Mouse (Mus musculus): ENCODE data around the gene Rnd3. TPM values are rescaled to one million over a fixed set of nuclear protein-coding genes. Genes with fewer than 3 reads are reported as not detected.
A peak's percentile ranks its signal among the peaks of the same experiment; 100 is the strongest.

Rnd3 gene
- polyA plus RNA-seq, 1 experiment from 2014 or later: 120 TPM

- Histone ChIP-seq H3K9me3 (no peaks in the 10 kb centered on the region), H3K4me3 (peak overlapping the region; percentile 59), H3K27ac (replicated peaks) (peak overlapping the region; percentile 93), H3K9ac (peak overlapping the region; percentile 84), H3K4me2 (peak overlapping the region; percentile 58), H3K27me3 (no peaks in the 10 kb centered on the region), H3K36me3 (no peaks in the 10 kb centered on the region), H3K4me1 (replicated peaks) (peaks cover 35% of the 10 kb centered on the region)
- WGBS: 0% methylated on average over 18 of the region's 18 CpGs
- peak; percentile 80 for ATAC-seq (ENCODE audit: low FRiP score, low read depth)
Measured at GRCm38 (mm10) chr2:51146871-51147317, 2.0 kb downstream of the Rnd3 start.

GRCm38 (mm10) chr2:51145838-51146470, 3.0 kb downstream of the Rnd3 start:
- peak; percentile 16; the same call in 1 of the 2 replicates for ATAC-seq (ENCODE audit: low FRiP score, low read depth)
- Histone ChIP-seq H3K27me3 (no peaks in the 10 kb centered on the region), H3K4me3 (peak overlapping the region; percentile 59), H3K9me3 (no peaks in the 10 kb centered on the region), H3K9ac (peak overlapping the region; percentile 84), H3K36me3 (no peaks in the 10 kb centered on the region), H3K4me2 (peak overlapping the region; percentile 58), H3K27ac (replicated peaks) (peak overlapping the region; percentile 93), H3K4me1 (replicated peaks) (peaks cover 41% of the 10 kb centered on the region)
- 5% methylated on average over 7 of the region's 7 CpGs for WGBS

DNA sequence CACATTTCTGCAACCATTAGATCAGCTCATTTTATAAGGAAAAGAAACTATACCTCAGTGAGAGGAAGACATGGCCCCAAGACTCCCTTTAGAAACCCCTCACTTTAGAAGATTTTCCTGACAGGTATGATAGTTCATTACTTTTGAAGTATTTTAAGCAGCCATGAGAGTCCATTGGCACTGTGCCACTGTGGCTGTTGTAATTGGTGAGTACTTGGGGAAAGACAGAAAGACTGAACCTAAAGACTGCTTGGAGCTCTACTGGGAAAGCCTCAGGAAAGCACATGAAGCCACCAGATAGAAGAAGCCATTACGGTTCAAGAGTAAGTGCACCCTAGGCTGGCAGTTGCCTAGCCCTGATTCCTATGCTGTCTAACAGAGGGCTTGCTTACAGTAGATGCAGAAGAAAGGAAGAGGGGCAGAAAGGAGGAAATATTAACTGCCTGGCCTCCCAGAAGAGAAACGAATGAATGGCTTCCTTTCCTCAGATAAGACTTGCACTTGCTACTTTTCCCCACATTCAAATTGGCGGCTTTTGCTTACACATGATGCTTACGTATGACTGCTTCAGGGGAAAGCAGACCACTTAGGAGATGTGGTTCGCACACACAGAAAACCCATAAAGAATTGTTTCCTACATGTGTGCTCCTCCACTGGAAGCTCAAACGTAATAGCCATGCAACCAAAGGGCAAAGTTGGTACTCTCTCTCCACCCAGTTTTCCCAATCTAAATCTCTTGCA, 4.4 kb downstream of the Rnd3 start:
- H3K4me3 ChIP-seq: peak overlapping the region; percentile 34
- WGBS: 19% methylated on average over 6 of the region's 6 CpGs
- no peak for ATAC-seq (ENCODE audit: low FRiP score, low read depth)
- H3K4me1 ChIP-seq (replicated peaks): peaks cover 54% of the 10 kb centered on the region
- peak overlapping the region; percentile 58 for H3K27ac ChIP-seq (replicated peaks)
- no peaks in the 10 kb centered on the region for H3K9me3 ChIP-seq
- H3K9ac ChIP-seq: peak overlapping the region; percentile 37
- peak overlapping the region; percentile 58 for H3K4me2 ChIP-seq
- H3K27me3 ChIP-seq: no peaks in the 10 kb centered on the region
- no peaks in the 10 kb centered on the region for H3K36me3 ChIP-seq

DNA sequence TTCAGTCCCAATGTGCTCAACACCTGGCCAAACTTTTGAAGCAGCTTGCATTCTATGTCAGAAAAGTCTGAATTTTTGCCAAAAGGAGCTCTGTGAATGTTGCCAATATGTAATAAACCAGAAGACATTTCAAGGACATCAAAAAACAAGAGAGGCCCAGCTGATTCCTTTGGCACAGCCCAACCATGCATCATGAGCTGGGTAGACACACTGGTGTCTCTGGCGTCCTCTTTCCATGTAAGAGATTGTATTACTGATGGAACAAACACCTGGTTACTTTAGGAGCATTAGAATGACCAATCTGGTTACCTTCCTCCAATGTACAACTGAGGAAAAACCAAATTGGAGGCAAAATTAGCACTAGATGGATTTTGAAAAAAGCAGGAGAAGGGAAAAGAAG, 6.5 kb downstream of the Rnd3 start:
- no peak overlapping the region for H3K9ac ChIP-seq

GRCm38 (mm10) chr2:51141345-51141744, 7.6 kb downstream of the Rnd3 start:
- H3K4me1 ChIP-seq (replicated peaks): peaks cover 66% of the 10 kb centered on the region
- 45% methylated on average over 3 of the region's 3 CpGs for WGBS
- H3K4me2 ChIP-seq: peak overlapping the region; percentile 58
- H3K4me3 ChIP-seq: peak overlapping the region; percentile 17; the same call in 1 of the 2 replicates
- peak overlapping the region; percentile 18; the same call in 1 of the 2 replicates for H3K9ac ChIP-seq
- no peaks in the 10 kb centered on the region for H3K9me3 ChIP-seq
- H3K27ac ChIP-seq (replicated peaks): 0 out of 2 replicates have a peak overlapping the region, but pooled peaks have one; percentile 47
- no peak for ATAC-seq (ENCODE audit: low FRiP score, low read depth)
- H3K27me3 ChIP-seq: no peaks in the 10 kb centered on the region
- peaks cover under 1% of the 10 kb centered on the region; the same call in 1 of the 2 replicates for H3K36me3 ChIP-seq

More for the DNA sequence above, 6.5 kb downstream of the Rnd3 start:
- Histone ChIP-seq H3K36me3 (no peaks in the 10 kb centered on the region), H3K9me3 (no peaks in the 10 kb centered on the region), H3K4me3 (no peak overlapping the region), H3K27ac (replicated peaks) (no peak overlapping the region), H3K27me3 (no peaks in the 10 kb centered on the region), H3K4me1 (replicated peaks) (peaks cover 66% of the 10 kb centered on the region), H3K4me2 (peak overlapping the region; percentile 58)
- WGBS: 39% methylated on average over 1 of the region's 1 CpGs
- ATAC-seq (ENCODE audit: low FRiP score, low read depth): no peak

- no peaks in the 10 kb centered on the region for H3K27me3 ChIP-seq
- peaks cover 66% of the 10 kb centered on the region for H3K4me1 ChIP-seq (replicated peaks)
- WGBS: 6% methylated on average over 8 of the region's 8 CpGs
- H3K9me3 ChIP-seq: no peaks in the 10 kb centered on the region
- peak; percentile 46; the same call in 1 of the 2 replicates for ATAC-seq (ENCODE audit: low FRiP score, low read depth)
- H3K27ac ChIP-seq (replicated peaks): peak overlapping the region; percentile 47
- 0 out of 2 replicates have a peak overlapping the region, but pooled peaks have one; percentile 18 for H3K9ac ChIP-seq
- peak overlapping the region; percentile 17 for H3K4me3 ChIP-seq
- peaks cover 9% of the 10 kb centered on the region; the same call in 1 of the 2 replicates for H3K36me3 ChIP-seq
- H3K4me2 ChIP-seq: peak overlapping the region; percentile 58
Measured at GRCm38 (mm10) chr2:51140486-51140885, 8.4 kb downstream of the Rnd3 start.

DNA sequence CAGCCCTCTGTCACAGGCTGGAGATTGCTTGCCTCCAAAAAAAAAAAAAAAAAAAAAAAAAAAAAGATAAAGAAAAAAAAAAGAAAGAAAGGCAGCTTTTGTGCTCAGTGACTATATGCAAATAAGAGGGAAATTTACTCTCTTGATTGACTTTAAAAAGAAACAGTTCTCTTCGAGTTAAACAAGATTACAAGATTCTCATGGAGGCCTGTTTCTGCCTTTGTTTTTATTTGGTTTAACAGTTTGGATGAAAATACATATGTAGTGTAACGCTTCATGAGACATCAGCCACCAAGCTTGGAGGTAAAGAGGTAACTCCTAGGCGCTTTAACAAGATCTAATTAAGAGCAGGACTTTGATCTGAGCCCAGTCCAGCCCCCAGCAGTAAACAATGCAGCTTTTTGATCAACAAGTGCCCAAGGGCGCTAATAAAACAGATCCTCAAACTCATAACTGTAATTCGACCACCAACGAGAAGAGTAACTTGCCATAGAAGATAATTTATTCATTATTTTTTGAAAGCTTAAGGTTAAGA, 8.9 kb downstream of the Rnd3 start:
- no peak overlapping the region for H3K4me3 ChIP-seq
- peaks cover 12% of the 10 kb centered on the region for H3K36me3 ChIP-seq
- no peaks in the 10 kb centered on the region for H3K27me3 ChIP-seq
- H3K4me2 ChIP-seq: peak overlapping the region; percentile 58
- H3K4me1 ChIP-seq (replicated peaks): peaks cover 62% of the 10 kb centered on the region
- peak overlapping the region; percentile 59 for H3K27ac ChIP-seq (replicated peaks)
- no peak for ATAC-seq (ENCODE audit: low FRiP score, low read depth)
- H3K9me3 ChIP-seq: no peaks in the 10 kb centered on the region
- 8% methylated on average over 6 of the region's 6 CpGs for WGBS
- H3K9ac ChIP-seq: no peak overlapping the region

DNA sequence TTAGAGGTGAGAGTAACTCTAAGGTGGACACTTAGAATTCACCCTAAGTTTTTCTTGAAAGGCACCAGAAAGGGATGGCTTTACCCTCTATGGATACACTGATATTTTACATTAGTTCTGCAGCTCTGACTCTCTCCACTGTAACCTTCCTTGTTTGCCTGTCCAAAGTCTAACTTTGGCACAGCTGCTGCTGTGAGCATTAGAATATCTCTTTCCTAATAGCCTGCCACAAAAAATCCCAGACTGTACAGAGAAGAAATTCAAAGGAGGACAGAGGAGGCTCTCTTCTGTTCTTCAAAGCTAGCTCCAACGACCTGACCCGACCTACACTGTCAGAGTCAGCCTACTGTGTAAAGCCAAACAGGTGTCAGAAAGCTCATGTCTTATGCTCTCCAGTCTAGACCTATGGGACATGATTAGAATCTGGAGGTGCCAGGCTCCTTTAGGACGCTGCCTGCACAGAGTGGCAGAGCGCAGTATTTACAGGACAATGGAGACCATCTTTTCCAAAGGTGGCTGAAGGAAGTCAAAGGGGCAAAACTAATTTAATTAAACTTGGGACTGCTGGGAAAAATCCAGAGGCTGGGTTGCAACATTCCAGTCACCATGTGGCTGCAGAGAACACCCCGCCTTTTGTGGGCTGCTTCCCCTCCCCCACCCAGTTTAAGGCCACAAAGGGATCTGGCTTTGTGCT, 9.5 kb downstream of the Rnd3 start:
- peaks cover 56% of the 10 kb centered on the region for H3K4me1 ChIP-seq (replicated peaks)
- peak overlapping the region; percentile 58 for H3K4me2 ChIP-seq
- ATAC-seq (ENCODE audit: low FRiP score, low read depth): peak; percentile 73
- H3K27me3 ChIP-seq: no peaks in the 10 kb centered on the region
- H3K4me3 ChIP-seq: no peak overlapping the region
- peak overlapping the region; percentile 38 for H3K27ac ChIP-seq (replicated peaks)
- peaks cover 16% of the 10 kb centered on the region for H3K36me3 ChIP-seq
- 9% methylated on average over 5 of the region's 5 CpGs for WGBS
- H3K9ac ChIP-seq: no peak overlapping the region
- H3K9me3 ChIP-seq: no peaks in the 10 kb centered on the region

DNA sequence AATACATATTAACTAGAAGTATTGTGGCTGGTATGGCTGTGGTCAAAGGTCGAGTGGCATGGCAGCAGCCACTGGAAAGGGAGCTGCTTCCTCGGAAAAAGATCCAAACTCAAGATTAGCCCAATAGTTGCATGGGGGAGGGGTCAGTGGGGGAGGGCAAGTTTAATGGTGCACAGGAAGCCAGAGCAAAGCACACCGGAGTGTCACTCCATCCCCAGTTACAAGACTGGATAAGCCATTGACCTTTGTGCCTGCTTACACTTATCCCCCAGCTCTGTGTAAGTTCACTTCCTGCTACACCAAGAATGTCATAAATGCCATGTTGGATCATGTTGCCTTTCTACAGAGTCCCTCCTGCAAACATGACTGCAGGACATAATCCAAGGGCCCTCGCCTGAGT, 11.2 kb downstream of the Rnd3 start:
- ATAC-seq (ENCODE audit: low FRiP score, low read depth): no peak
- Histone ChIP-seq H3K4me3 (no peak overlapping the region), H3K27ac (replicated peaks) (no peak overlapping the region), H3K4me1 (replicated peaks) (peaks cover 40% of the 10 kb centered on the region), H3K9me3 (no peaks in the 10 kb centered on the region), H3K4me2 (no peak overlapping the region), H3K36me3 (peaks cover 31% of the 10 kb centered on the region), H3K27me3 (no peaks in the 10 kb centered on the region), H3K9ac (no peak overlapping the region)
- WGBS: 46% methylated on average over 4 of the region's 4 CpGs

DNA sequence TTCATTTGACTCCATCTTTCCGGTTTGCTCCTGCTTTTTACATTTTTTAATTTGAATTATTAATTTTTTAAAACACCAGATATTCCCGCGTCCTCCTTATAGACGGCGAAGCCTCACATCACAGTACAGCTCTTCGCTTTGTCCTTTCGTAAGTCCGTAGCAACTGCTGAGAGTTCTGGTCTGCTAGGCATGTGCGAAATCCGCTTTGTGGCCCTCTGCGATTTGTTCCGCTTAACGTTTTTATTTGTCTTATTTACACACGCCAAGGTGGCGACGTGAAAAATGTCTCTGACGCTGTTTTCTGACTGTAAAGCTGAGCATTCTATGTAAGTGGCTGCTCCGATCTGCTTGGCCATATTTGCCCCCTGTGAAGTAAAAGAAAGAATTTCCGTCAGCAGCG, 16.7 kb downstream of the Rnd3 start:
- Histone ChIP-seq H3K9ac (no peak overlapping the region), H3K27ac (replicated peaks) (no peak overlapping the region), H3K4me3 (no peak overlapping the region), H3K36me3 (peaks cover 55% of the 10 kb centered on the region), H3K9me3 (no peaks in the 10 kb centered on the region), H3K27me3 (no peaks in the 10 kb centered on the region), H3K4me2 (no peak overlapping the region), H3K4me1 (replicated peaks) (no peaks in the 10 kb centered on the region)
- ATAC-seq (ENCODE audit: low FRiP score, low read depth): no peak
- 50% methylated on average over 20 of the region's 20 CpGs for WGBS

DNA sequence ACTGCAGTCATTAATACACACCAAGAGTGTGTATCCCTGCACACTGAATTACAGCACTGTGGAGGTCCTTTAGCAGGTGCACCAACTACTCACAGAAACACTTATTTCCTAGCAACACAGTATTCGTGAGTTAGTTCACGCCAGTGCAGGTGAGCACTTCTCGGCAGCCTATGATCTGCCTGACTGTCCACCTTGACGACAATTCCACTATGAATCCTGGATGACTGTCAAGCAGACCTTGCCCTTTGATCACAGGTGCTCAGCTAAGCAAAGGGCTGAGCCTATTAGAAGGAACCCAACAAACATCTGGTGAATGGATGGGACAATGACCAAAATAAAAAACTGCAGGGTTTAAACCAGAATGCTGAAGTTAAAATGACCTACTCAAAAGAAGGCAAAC, 20.8 kb downstream of the Rnd3 start:
- Histone ChIP-seq H3K27ac (replicated peaks) (no peak overlapping the region), H3K9me3 (no peaks in the 10 kb centered on the region), H3K4me2 (no peak overlapping the region), H3K9ac (no peak overlapping the region), H3K36me3 (peaks cover 28% of the 10 kb centered on the region), H3K4me1 (replicated peaks) (no peaks in the 10 kb centered on the region), H3K4me3 (no peak overlapping the region), H3K27me3 (no peaks in the 10 kb centered on the region)
- 82% methylated on average over 4 of the region's 4 CpGs for WGBS
- no peak for ATAC-seq (ENCODE audit: low FRiP score, low read depth)
